Mouse (Mus musculus): Measurements from ENCODE around the gene Tyw1.

The Tyw1 gene

GRCm38 (mm10) chr5:130255017-130255720 is at the start of gene Tyw1, which contains the start of gene Sbds:
Gene Tyw1, plus strand, starts transcription at chr5:130255619.
Gene Sbds, minus strand, starts transcription at chr5:130255530.
- WGBS = under 1% methylated on average over 52 of the region's 52 CpGs

- 91% methylated on average over 4 of the region's 4 CpGs for WGBS
Observed at GRCm38 (mm10) chr5:130207299-130207698, 48.1 kb upstream of the Tyw1 start.

GRCm38 (mm10) chr5:130212956-130213355 is 42.5 kb upstream of the Tyw1 start:
- WGBS = 92% methylated on average over 11 of the region's 11 CpGs

- WGBS = 78% methylated on average over 7 of the region's 7 CpGs
Observed at GRCm38 (mm10) chr5:130216781-130217180, 38.6 kb upstream of the Tyw1 start, which contains the start of gene Tmem248. Gene Tmem248, plus strand, starts transcription at chr5:130217081.

GRCm38 (mm10) chr5:130217406-130217805 is 38.0 kb upstream of the Tyw1 start:
- WGBS = 89% methylated on average over 4 of the region's 4 CpGs

GRCm38 (mm10) chr5:130218336-130218735 is 37.1 kb upstream of the Tyw1 start:
- WGBS = 78% methylated on average over 5 of the region's 5 CpGs

- WGBS = 52% methylated on average over 2 of the region's 2 CpGs
Observed at GRCm38 (mm10) chr5:130221316-130221715, 34.1 kb upstream of the Tyw1 start.

GRCm38 (mm10) chr5:130221760-130222145 is 33.7 kb upstream of the Tyw1 start:
- WGBS = under 1% methylated on average over 10 of the region's 10 CpGs

- WGBS = under 1% methylated on average over 88 of the region's 88 CpGs
Observed at GRCm38 (mm10) chr5:130222146-130223004, 33.0 kb upstream of the Tyw1 start.

- 84% methylated on average over 3 of the region's 3 CpGs for WGBS
Observed at GRCm38 (mm10) chr5:130226790-130227189, 28.6 kb upstream of the Tyw1 start.

GRCm38 (mm10) chr5:130228120-130228519 is 27.3 kb upstream of the Tyw1 start:
- 40% methylated on average over 4 of the region's 4 CpGs for WGBS

GRCm38 (mm10) chr5:130236302-130236701 is 19.1 kb upstream of the Tyw1 start:
- WGBS = 94% methylated on average over 8 of the region's 8 CpGs

- 86% methylated on average over 7 of the region's 7 CpGs for WGBS
Observed at GRCm38 (mm10) chr5:130239236-130239635, 16.2 kb upstream of the Tyw1 start.

GRCm38 (mm10) chr5:130239856-130240255 is 15.6 kb upstream of the Tyw1 start:
- WGBS = 75% methylated on average over 2 of the region's 2 CpGs

- 84% methylated on average over 12 of the region's 12 CpGs for WGBS
Observed at GRCm38 (mm10) chr5:130241426-130241825, 14.0 kb upstream of the Tyw1 start.

GRCm38 (mm10) chr5:130247823-130248222 is 7.6 kb upstream of the Tyw1 start:
- 68% methylated on average over 5 of the region's 5 CpGs for WGBS

- 8% methylated on average over 19 of the region's 19 CpGs for WGBS
Observed at GRCm38 (mm10) chr5:130254164-130255016, 1.0 kb upstream of the Tyw1 start.

GRCm38 (mm10) chr5:130255799-130256525 is 543 bp downstream of the Tyw1 start:
- 21% methylated on average over 20 of the region's 20 CpGs for WGBS

GRCm38 (mm10) chr5:130256678-130257271 is 1.4 kb downstream of the Tyw1 start:
- under 1% methylated on average over 25 of the region's 25 CpGs for WGBS

- 6% methylated on average over 8 of the region's 8 CpGs for WGBS
Observed at GRCm38 (mm10) chr5:130257303-130257702, 1.9 kb downstream of the Tyw1 start.

GRCm38 (mm10) chr5:130263454-130263853 is 8.0 kb downstream of the Tyw1 start:
- 54% methylated on average over 11 of the region's 11 CpGs for WGBS

Measured in cerebral cortex, adult 2 months (tissue).